Mouse (Mus musculus): ENCODE data around the gene Pdzd7.

GRCm38 (mm10) chr19:45056364-45056763, 10.8 kb upstream of the Pdzd7 start:
- TF ChIP-seq CTCF (IDR thresholded peaks at IDR 0.05; ENCODE audit: low read depth, low read length) (no peak), POLR2A (IDR thresholded peaks at IDR 0.05; ENCODE audit: borderline replicate concordance, low read depth, low read length) (no peak)
